Mouse (Mus musculus): Measurements from ENCODE around the gene Bcor.

DNA sequence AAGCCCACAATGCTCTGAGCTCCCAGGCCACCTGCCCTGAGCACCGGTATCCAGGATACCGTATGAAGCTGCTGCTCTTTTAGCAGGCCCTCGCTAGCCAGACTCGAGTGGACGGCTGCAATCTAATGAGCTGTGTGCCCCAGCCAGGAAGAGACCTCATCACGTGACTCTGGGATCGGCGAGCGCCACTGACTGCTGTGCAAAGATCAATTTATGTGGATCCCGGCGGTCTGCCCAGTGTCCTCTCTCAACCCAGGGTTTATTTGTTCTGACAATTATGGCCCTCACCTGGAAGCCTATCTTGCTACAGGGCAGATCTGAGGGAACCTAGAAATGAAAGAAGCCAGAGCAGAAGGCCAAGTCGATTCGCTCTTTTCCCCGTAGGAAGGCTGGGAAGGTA lies 116.8 kb downstream of the Bcor start:
- TF ChIP-seq CHD2 (IDR thresholded peaks at IDR 0.05; ENCODE audit: low read depth, low read length) (no peak), HCFC1 (IDR thresholded peaks at IDR 0.05; ENCODE audit: borderline replicate concordance, insufficient read depth, low read length) (no peak), ZC3H11A (IDR thresholded peaks at IDR 0.05; ENCODE audit: borderline replicate concordance, low read depth, low read length) (no peak), MAFK (IDR thresholded peaks at IDR 0.05; ENCODE audit: insufficient read depth, low read depth, low read length) (no peak)
